Mouse (Mus musculus) megakaryocyte, embryonic 14.5 days (primary cell): ENCODE data around the gene Spata2.

ENCODE experiments used
- FLI1 ChIP-seq: IDR thresholded peaks from 2 replicates; pipeline ENCODE4 v1.6.1; 2012; ENCODE audit warnings: low read length, inconsistent platforms, mixed read lengths
- GATA1 ChIP-seq: IDR thresholded peaks from 3 replicates; pipeline ENCODE4 v1.6.1; 2012; ENCODE audit warnings: mixed read lengths, low read length, inconsistent platforms, borderline replicate concordance

DNA sequence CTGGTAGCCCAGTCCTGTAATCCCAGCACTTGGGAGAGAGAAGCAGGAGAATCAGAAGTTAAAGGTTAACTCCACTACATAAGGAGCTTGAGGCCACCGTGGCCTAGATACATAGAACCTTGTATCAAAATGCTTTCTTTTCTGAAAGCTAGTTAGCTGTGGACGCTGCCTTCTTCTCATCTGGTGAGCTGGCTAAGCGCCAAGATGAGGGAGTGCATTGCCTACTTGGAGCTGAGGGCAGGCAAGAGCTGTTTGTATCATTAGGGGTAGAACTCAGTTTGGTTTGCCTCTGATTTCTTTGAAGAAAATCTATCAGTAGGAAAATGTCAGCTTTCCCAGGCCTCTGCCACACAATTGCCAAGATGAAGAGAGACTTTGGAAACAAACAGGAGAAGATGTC lies 38.9 kb downstream of the Spata2 start:
- TF ChIP-seq GATA1 (no peak), FLI1 (no peak)
